In genomic region chr6:72747814-72748213, GRCm38 (mm10) we compare ENCODE assay signal across 18 mouse cellular contexts. TPM values are rescaled to one million over a fixed set of nuclear protein-coding genes. Genes with fewer than 3 reads are reported as not detected.
A peak's percentile ranks its signal among the peaks of the same experiment; 100 is the strongest.
DNase-seq lines count a peak whose midpoint lies in the region; ATAC-seq and TF ChIP-seq lines count a peak whose summit lies in the region.
"Had no signal": no experiment of that assay in that cellular context is flagged by ENCODE, and none has a peak within 500 bp of the region (broad histone marks: within the 10 kb centered on the region; RNA-seq: fewer than 3 reads in every experiment).

No protein-coding gene starts in this region.

- H3K27ac ChIP-seq in gastrocnemius, adult 2 months = peak overlapping the region; percentile 59; the same call in 1 of the 2 replicates
- H3K27ac ChIP-seq in intestine, embryonic 14.5 days (ENCODE audit: low read depth) = peak overlapping the region; percentile 55
- H3K27ac ChIP-seq in intestine, embryonic 15.5 days = no peak overlapping the region
- H3K27ac ChIP-seq in lung, embryonic 16.5 days (ENCODE audit: low read length) = peak overlapping the region; percentile 15; the same call in 1 of the 2 replicates
- peak overlapping the region; percentile 48 for H3K27ac ChIP-seq in stomach, embryonic 15.5 days
- H3K27ac ChIP-seq: hindbrain, postnatal 0 days; left cerebral cortex, adult 2 months; liver, embryonic 14.5 days had no signal

- H3K9me3 ChIP-seq in intestine, embryonic 14.5 days (ENCODE audit: control insufficient read depth, low read length) = no peaks in the 10 kb centered on the region
- no peaks in the 10 kb centered on the region for H3K9me3 ChIP-seq in intestine, embryonic 15.5 days
- no peaks in the 10 kb centered on the region for H3K9me3 ChIP-seq in lung, embryonic 16.5 days (ENCODE audit: control insufficient read depth, low read length)
- H3K9me3 ChIP-seq in stomach, embryonic 15.5 days = no peaks in the 10 kb centered on the region
- H3K9me3 ChIP-seq: heart, embryonic 12.5 days had no signal

- TF ChIP-seq CTCF in gastrocnemius, adult 2 months (IDR thresholded peaks at IDR 0.05) = no peak

- H3K4me1 ChIP-seq in intestine, embryonic 14.5 days (replicated peaks; ENCODE audit: control insufficient read depth, insufficient read depth, low read length) = peaks cover 58% of the 10 kb centered on the region
- peaks cover 51% of the 10 kb centered on the region for H3K4me1 ChIP-seq in intestine, embryonic 15.5 days (replicated peaks)
- peaks cover 55% of the 10 kb centered on the region for H3K4me1 ChIP-seq in lung, embryonic 16.5 days (replicated peaks; ENCODE audit: control insufficient read depth, insufficient read depth, low read length)
- peaks cover 59% of the 10 kb centered on the region for H3K4me1 ChIP-seq in stomach, embryonic 15.5 days

- H3K36me3 ChIP-seq in intestine, embryonic 14.5 days (ENCODE audit: control insufficient read depth, insufficient read depth, low read length) = no peaks in the 10 kb centered on the region
- no peaks in the 10 kb centered on the region for H3K36me3 ChIP-seq in intestine, embryonic 15.5 days
- H3K36me3 ChIP-seq in lung, embryonic 16.5 days (ENCODE audit: control insufficient read depth, insufficient read depth, low read length) = no peaks in the 10 kb centered on the region
- no peaks in the 10 kb centered on the region for H3K36me3 ChIP-seq in stomach, embryonic 15.5 days
- H3K36me3 ChIP-seq: heart, embryonic 12.5 days had no signal

- DNase-seq in gastrocnemius, adult 2 months = no peak
- no peak for DNase-seq in gastrocnemius, postnatal 36 days
- no peak for DNase-seq in intestine, embryonic 14.5 days (ENCODE audit: low spot score)
- DNase-seq in lung, adult 18-20 months = no peak
- DNase-seq: adrenal gland, adult 8-10 months; cerebellum, postnatal 14 days; gastrocnemius, postnatal 25 days; lung, postnatal 4 days; right cerebral cortex, postnatal 14 days; thymus, postnatal 36 days had no signal

- H3K4me2 ChIP-seq in intestine, embryonic 14.5 days (ENCODE audit: low read length) = no peak overlapping the region
- no peak overlapping the region for H3K4me2 ChIP-seq in intestine, embryonic 15.5 days (replicated peaks)
- no peak overlapping the region for H3K4me2 ChIP-seq in lung, embryonic 16.5 days (ENCODE audit: low read depth, low read length)
- peak overlapping the region; percentile 10; the same call in 1 of the 2 replicates for H3K4me2 ChIP-seq in stomach, embryonic 15.5 days

- H3K27me3 ChIP-seq in intestine, embryonic 14.5 days (replicated peaks; ENCODE audit: control insufficient read depth, insufficient read depth, low read length) = no peaks in the 10 kb centered on the region
- no peaks in the 10 kb centered on the region for H3K27me3 ChIP-seq in intestine, embryonic 15.5 days (replicated peaks)
- H3K27me3 ChIP-seq in lung, embryonic 16.5 days (ENCODE audit: control insufficient read depth, insufficient read depth, low read depth, low read length) = no peaks in the 10 kb centered on the region
- H3K27me3 ChIP-seq in stomach, embryonic 15.5 days (replicated peaks) = no peaks in the 10 kb centered on the region
- H3K27me3 ChIP-seq: heart, embryonic 12.5 days had no signal

- no peak overlapping the region for H3K4me3 ChIP-seq in gastrocnemius, adult 2 months
- H3K4me3 ChIP-seq in intestine, embryonic 14.5 days (ENCODE audit: low read depth, low read length) = no peak overlapping the region
- H3K4me3 ChIP-seq in intestine, embryonic 15.5 days (replicated peaks) = no peak overlapping the region
- H3K4me3 ChIP-seq in lung, embryonic 16.5 days (ENCODE audit: low read length) = no peak overlapping the region
- no peak overlapping the region for H3K4me3 ChIP-seq in stomach, embryonic 15.5 days (replicated peaks)
- H3K4me3 ChIP-seq: heart, embryonic 12.5 days; left cerebral cortex, adult 2 months had no signal

- WGBS in intestine, embryonic 14.5 days = 40% methylated on average over 11 of the region's 11 CpGs
- WGBS in intestine, embryonic 15.5 days = 54% methylated on average over 11 of the region's 11 CpGs
- WGBS in lung, embryonic 16.5 days = 50% methylated on average over 11 of the region's 11 CpGs
- 44% methylated on average over 11 of the region's 11 CpGs for WGBS in stomach, embryonic 15.5 days

- ATAC-seq in intestine, embryonic 14.5 days (replicated peaks; ENCODE audit: low FRiP score, low TSS enrichment, low read depth) = no peak
- no peak for ATAC-seq in intestine, embryonic 15.5 days
- ATAC-seq in lung, embryonic 16.5 days (ENCODE audit: low read depth) = no peak
- ATAC-seq in stomach, embryonic 15.5 days (ENCODE audit: insufficient read depth, low FRiP score, low read depth) = no peak
- no peak for ATAC-seq in frontal cortex, adult (ENCODE audit: low TSS enrichment)
- ATAC-seq: hindbrain, postnatal 0 days had no signal

- intact Hi-C loops in gastrocnemius, adult 2 months (cut with DNase I) = loop anchor here (5.0 kb wide), 1 partner anchor 39 kb away; the partner anchor contains the start of gene Tcf7l1
- intact Hi-C loops in gastrocnemius, postnatal 36 days (cut with DNase I) = no loop called here

- H3K9ac ChIP-seq in intestine, embryonic 14.5 days (ENCODE audit: low read length) = no peak overlapping the region
- H3K9ac ChIP-seq in intestine, embryonic 15.5 days = no peak overlapping the region
- no peak overlapping the region for H3K9ac ChIP-seq in lung, embryonic 16.5 days (ENCODE audit: low read length)
- H3K9ac ChIP-seq in stomach, embryonic 15.5 days = no peak overlapping the region
- H3K9ac ChIP-seq: heart, embryonic 12.5 days; liver, embryonic 14.5 days had no signal

RNA-seq across cellular contexts. Expression of gene Tcf7l1, which starts 41.2 kb away (rescaled TPM):
- 1 to 10 TPM; 4.9 to 7.5 TPM for total RNA-seq in gastrocnemius, adult 2 months (2021)
- total RNA-seq in gastrocnemius, postnatal 36 days (2021) = 1 to 10 TPM; 4.0 to 5.7 TPM
- polyA plus RNA-seq in intestine, embryonic 14.5 days (2014; fragmentation: Nextera tagmentation; extraction: Ambion mirVana) = 23.1 and 26.5 TPM in 2 replicates
- 15.0 and 16.2 TPM in 2 replicates for polyA plus RNA-seq in intestine, embryonic 15.5 days (2015; fragmentation: Nextera tagmentation; extraction: Ambion mirVana)
- 29.2 and 31.9 TPM in 2 replicates for polyA plus RNA-seq in lung, embryonic 16.5 days (2015; fragmentation: Nextera tagmentation; extraction: Ambion mirVana)
- 23.7 and 25.5 TPM in 2 replicates for polyA plus RNA-seq in stomach, embryonic 15.5 days (2015; fragmentation: Nextera tagmentation; extraction: Ambion mirVana)
